ENCODE assay signal across 7 mouse cellular contexts in genomic region chr7:99562478-99562877, GRCm38 (mm10). TPM values are rescaled to one million over a fixed set of nuclear protein-coding genes. Genes with fewer than 3 reads are reported as not detected.
DNase-seq lines count a peak whose midpoint lies in the region; ATAC-seq and TF ChIP-seq lines count a peak whose summit lies in the region.

No protein-coding gene starts in this region.

- TF ChIP-seq CTCF in layer of hippocampus, adult 2 months (conservative IDR thresholded peaks at IDR 0.05): no peak
- TF ChIP-seq CTCF in liver, postnatal 0 days (IDR thresholded peaks at IDR 0.05; ENCODE audit: low read depth): no peak

- H3K4me2 ChIP-seq in hindbrain, embryonic 12.5 days (replicated peaks): no peak overlapping the region
- H3K4me2 ChIP-seq in liver, postnatal 0 days (ENCODE audit: low read depth, low read length): no peak overlapping the region

- H3K9me3 ChIP-seq in hindbrain, embryonic 12.5 days (replicated peaks): no peaks in the 10 kb centered on the region
- H3K9me3 ChIP-seq in liver, postnatal 0 days (ENCODE audit: low read length): no peaks in the 10 kb centered on the region

- DNase-seq in layer of hippocampus, adult 2 months (ENCODE audit: low spot score in 2 of 2): peak; percentile 53 to 55
- no peak for DNase-seq in layer of hippocampus, adult 11-12 months (ENCODE audit: low spot score)
- DNase-seq in cerebellum, adult 9-11 months: peak; percentile 71
- DNase-seq in lung, postnatal 10 days: peak; percentile 83
- no peak for DNase-seq in gastrocnemius, postnatal 14 days
- DNase-seq in liver, postnatal 0 days: no peak

- 41% methylated on average over 5 of the region's 5 CpGs for WGBS in hindbrain, embryonic 12.5 days
- WGBS in liver, postnatal 0 days (ENCODE audit: insufficient replicate concordance): 49% methylated on average over 5 of the region's 5 CpGs

- intact Hi-C loops in gastrocnemius, postnatal 14 days (cut with DNase I; ENCODE audit: low total_unique reads): no loop called here

- H3K4me1 ChIP-seq in hindbrain, embryonic 12.5 days: peaks cover 52% of the 10 kb centered on the region
- H3K4me1 ChIP-seq in liver, postnatal 0 days (ENCODE audit: insufficient read depth): peaks cover 3% of the 10 kb centered on the region; the same call in 1 of the 2 replicates

- peak overlapping the region; percentile 39 for H3K27ac ChIP-seq in layer of hippocampus, adult 2 months
- H3K27ac ChIP-seq in hindbrain, embryonic 12.5 days: 0 out of 2 replicates have a peak overlapping the region, but pooled peaks have one; percentile 40
- H3K27ac ChIP-seq in liver, postnatal 0 days (ENCODE audit: low read depth): no peak overlapping the region

- no peaks in the 10 kb centered on the region for H3K36me3 ChIP-seq in hindbrain, embryonic 12.5 days
- no peaks in the 10 kb centered on the region for H3K36me3 ChIP-seq in liver, postnatal 0 days (replicated peaks; ENCODE audit: insufficient read depth, low read length)

- H3K4me3 ChIP-seq in layer of hippocampus, adult 2 months: no peak overlapping the region
- H3K4me3 ChIP-seq in hindbrain, embryonic 12.5 days: no peak overlapping the region
- H3K4me3 ChIP-seq in liver, postnatal 0 days (ENCODE audit: low read depth, low read length): no peak overlapping the region

- no peak for ATAC-seq in hindbrain, embryonic 12.5 days (ENCODE audit: low FRiP score)
- ATAC-seq in liver, postnatal 0 days: no peak

- H3K9ac ChIP-seq in hindbrain, embryonic 12.5 days: no peak overlapping the region
- no peak overlapping the region for H3K9ac ChIP-seq in liver, postnatal 0 days (replicated peaks)

- TF ChIP-seq EP300 in liver, postnatal 0 days (IDR thresholded peaks at IDR 0.05; ENCODE audit: low read depth): no peak

- 0 out of 2 replicates have a peak, but pooled peaks cover 3% of the 10 kb centered on the region for H3K27me3 ChIP-seq in hindbrain, embryonic 12.5 days
- no peaks in the 10 kb centered on the region for H3K27me3 ChIP-seq in liver, postnatal 0 days (ENCODE audit: insufficient read depth, low read length)

RNA-seq across cellular contexts. Expression of gene Arrb1, which starts 27.2 kb away (rescaled TPM):
- total RNA-seq in layer of hippocampus, adult 2 months (2021): 100 to 1,000 TPM; 143 to 148 TPM
- polyA plus RNA-seq in hindbrain, embryonic 12.5 days (2016; fragmentation: Nextera tagmentation; extraction: Ambion mirVana): 16.7 TPM in 2 replicates
- 10 to 100 TPM; 14.3 to 15.2 TPM for total RNA-seq in gastrocnemius, postnatal 14 days (2021)
- 20.1 and 21.8 TPM in 2 replicates for polyA plus RNA-seq in liver, postnatal 0 days (2015; fragmentation: Nextera tagmentation; extraction: Ambion mirVana)

Comparison
In these comparisons a context has a peak if more than half of its experiments do, and no peak if none do; other contexts are left out.
1. DNase-seq: peak in layer of hippocampus, adult 2 months (2 of 2), cerebellum, adult 9-11 months (single experiment) and lung, postnatal 10 days (single experiment); none in layer of hippocampus, adult 11-12 months (single experiment), gastrocnemius, postnatal 14 days (single experiment) and liver, postnatal 0 days (single experiment).
2. RNA of gene Arrb1, which starts 27.2 kb away (total RNA-seq): 143 to 148 TPM in layer of hippocampus, adult 2 months; 14.3 to 15.2 TPM in gastrocnemius, postnatal 14 days; every median in the first group is over 4 times any median in the second.